Mouse (Mus musculus) erythroid progenitor cell, adult 5-6 weeks (primary cell): Measurements from ENCODE around the gene Gxylt2. TPM values are rescaled to one million over a fixed set of nuclear protein-coding genes. Genes with fewer than 3 reads are reported as not detected.

Experiments
- ATAC-seq: replicated peaks from 2 replicates; pipeline ENCODE4 v1.8.0; 2016; ENCODE audit warnings: moderate number of reproducible peaks, mild to moderate bottlenecking, moderate TSS enrichment, inconsistent platforms; ENCODE audit not compliant: poor library complexity, low FRiP score, severe bottlenecking
- total RNA-seq, 2 experiments: library from RNA; stranded (forward) in 1 of 2; stranded (reverse) in 1 of 2; fragments of 150-400 nt in 1 of 2; fragments of 186-747, 209-891 nt in 1 of 2; gene quantifications; 2 replicates each; pipeline versions ENCODE4 v1.2.3 to v1.2.4; 2015 to 2017; ENCODE audit warnings: low replicate concordance in 2 of 2

Gxylt2 gene
- total RNA-seq, 2 experiments from 2014 or later: not detected

DNA sequence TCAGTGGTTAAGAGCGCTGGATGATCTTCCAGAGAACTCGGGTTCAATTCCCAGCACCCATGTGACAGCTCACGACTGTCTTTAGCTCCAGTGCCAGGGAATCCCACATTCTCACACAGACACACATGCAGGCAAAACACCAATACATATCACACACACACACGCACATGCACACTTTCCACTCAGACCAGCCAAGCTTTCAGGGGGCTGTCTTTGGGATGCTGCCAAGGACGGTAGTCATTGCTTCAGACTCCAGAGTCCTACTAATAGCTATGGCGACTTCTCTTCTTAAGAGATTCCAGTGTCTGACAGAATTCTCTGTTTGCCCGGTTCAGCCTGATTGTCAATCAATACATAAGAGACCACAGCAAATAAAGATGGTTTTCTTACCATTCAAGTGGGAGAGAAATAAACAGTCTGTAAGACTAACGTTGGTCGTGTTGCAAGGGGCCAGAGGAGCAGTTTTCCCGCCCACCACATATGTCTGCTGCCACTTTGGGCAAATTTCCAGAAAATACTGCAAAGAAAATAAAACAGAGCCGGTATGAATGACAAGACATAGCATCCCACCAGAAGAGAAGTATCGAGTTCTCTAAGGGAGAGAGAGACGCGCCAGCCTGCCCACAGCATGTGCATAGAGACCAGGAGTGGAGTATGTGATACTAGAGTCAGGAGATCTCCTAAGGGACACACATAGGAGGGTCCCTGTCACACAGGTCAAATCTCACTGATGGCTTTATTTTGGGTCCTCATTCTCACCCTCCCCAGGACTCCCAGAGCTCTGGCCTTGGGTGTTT is 88.6 kb downstream of the Gxylt2 start:
- ATAC-seq: no peak

DNA sequence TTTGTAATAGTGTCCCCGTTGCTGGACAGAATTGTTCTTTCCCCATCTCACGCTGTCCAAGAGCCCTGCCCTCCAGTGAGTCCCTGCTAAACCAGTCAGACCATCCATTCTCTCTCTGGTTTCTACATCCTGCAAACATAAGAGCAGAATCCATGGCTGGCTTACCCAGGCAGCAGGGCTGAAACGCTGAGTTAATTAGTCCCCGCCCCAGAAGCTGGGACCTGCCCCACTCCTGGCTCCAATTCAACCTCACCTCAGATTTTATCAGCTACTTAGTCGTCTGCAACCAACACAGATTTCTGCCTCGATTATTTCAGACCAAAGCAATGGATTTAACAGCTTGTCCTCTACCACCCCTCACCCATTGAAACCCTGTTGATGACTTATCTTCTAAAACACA is 91.3 kb downstream of the Gxylt2 start:
- ATAC-seq: no peak

DNA sequence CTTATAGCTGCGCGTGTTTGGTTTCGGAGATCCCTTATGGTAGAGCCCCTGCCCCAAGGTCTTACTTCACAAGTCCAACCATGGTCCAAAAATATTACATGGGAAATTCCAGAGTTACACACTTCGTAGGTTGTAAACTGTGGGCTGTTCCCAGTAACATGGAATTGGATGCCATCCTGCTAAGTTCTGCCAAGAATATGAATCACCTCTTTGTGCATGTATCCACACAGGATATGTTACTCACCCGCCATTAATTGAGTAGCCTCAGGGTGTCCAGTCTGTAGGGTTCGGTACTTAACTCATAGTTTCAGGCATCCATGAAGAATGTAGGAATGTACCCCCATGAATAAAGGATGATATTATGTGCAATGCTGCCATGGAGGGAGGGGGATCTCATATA is 94.8 kb downstream of the Gxylt2 start:
- no peak for ATAC-seq

DNA sequence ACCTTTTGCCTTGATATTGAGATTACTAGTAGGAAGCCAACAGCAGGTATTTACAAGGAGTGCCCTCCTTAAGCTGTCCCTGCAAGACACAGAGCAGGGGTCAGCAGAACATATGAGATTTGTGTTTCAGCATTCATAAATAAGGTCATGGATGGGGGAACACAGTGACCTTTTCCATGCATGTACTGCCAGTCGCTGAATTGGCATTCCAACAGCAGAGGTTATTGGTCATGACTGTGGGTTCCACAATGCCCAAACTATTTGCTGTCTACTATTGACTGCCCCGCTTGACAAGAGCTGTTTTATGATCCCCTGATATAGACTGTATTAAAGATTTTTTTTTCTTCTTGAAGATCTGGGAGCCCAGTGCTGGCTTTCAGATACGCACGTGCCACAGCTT is 95.2 kb downstream of the Gxylt2 start:
- no peak for ATAC-seq

DNA sequence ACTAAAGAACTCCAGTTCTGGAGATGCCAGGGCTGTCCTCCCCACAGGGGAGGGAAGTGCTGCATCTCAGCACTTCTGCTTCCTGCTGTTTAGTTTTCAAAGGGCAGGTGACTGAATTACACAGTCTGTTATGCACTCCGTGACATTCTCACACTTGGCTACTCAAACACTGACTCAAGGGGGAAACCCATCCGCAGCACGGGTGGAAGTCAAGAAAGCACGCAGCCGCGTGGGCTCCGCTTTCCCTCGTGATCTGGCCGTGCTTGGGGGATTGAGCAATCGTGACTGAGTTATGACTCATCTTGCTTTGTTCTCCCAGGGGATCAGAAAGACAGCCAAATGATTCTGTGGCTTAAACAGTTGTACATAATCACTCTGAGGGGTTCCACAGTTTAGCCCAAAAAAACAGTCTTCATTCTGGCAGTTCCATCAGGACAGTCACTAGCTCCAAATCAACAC is 96.0 kb downstream of the Gxylt2 start:
- no peak for ATAC-seq

DNA sequence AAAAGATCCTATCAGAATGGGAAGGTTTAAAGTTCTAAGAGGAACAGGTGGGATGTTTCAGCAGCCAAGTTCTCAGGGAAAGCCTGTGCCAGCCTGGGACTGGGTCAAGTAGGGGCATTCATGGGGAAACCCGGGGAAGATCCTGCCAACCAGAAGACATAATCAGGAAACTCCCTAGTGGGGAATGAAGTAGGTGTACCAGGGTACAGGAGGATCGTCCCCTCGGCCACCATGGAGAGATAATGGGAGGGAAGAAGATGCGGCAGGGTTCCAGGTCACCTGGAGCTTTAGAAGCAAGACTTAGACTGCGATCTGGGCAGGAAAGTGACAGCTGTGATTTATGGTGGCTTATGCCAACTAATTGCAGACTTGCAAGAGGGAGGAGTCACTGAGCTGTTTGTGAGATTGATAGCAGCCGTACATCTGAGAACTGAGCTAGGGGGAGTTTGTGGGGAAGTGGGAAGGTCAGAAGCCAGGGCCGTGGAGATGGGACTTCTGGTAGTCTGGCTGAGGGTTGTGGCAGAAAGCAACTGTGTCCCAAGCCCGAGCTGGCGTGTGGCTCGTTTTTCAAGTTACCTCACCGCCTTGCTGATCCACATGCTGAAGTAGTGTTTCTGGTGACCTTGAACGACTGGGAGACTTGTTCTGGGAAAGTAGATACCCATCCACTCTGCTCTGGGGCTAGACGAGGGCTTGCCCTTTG is 98.0 kb downstream of the Gxylt2 start:
- ATAC-seq: no peak

DNA sequence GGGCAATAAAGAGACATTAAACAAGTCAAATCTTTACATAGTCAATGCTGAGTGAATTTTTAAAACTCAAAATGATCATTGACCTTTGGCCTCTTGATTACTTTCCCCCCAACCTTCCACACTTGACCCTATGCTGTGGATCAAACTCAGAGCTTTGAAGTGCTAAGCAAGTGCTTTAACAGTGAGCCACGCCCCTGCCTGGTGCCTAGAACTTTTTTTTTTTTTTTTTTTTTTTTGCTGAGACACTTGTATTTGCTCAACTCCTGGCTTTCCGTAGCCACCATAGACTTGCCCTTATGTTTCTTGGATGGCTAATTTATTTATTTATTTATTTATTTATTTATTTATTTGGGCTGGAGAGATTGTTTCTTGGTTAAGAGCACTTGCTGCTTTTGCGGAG is 98.7 kb downstream of the Gxylt2 start:
- no peak for ATAC-seq

DNA sequence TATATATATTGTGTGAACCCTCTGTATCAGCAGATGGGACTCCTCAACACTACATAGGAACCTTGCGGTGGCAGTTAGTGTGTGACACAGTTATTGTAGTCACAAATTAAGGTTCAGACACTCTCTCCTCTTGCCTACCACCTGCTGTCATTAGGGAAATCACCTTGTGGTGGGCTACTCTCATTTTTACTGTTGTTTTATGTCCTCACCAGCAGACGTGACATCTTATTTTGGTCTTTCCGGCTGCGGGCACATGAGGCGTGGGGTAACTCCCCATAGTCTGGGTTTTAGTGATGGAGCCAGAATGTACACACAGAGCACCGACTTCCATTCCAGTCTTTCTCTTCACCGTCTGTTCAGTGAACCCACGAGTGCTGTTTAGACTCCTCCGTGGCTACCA is 102.7 kb downstream of the Gxylt2 start:
- ATAC-seq: no peak

DNA sequence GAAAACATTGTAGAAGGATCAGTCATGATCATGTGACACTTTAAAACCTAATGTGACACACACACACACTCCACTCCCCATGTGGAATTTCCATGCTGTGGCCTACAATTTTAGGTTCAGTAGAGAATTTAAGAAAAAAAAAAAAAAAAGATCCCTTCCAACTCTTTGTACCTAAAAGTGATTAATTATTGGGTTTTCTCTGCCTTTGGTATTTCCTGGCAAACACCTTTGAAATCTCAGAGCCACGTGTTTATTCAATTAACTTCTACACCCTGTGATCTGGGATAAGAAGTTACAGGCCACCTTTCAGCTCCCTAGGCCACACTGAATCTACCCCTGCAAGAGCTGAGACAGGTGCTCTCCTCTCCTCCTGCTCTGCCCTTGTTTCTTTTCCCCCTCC is 103.2 kb downstream of the Gxylt2 start:
- no peak for ATAC-seq

DNA sequence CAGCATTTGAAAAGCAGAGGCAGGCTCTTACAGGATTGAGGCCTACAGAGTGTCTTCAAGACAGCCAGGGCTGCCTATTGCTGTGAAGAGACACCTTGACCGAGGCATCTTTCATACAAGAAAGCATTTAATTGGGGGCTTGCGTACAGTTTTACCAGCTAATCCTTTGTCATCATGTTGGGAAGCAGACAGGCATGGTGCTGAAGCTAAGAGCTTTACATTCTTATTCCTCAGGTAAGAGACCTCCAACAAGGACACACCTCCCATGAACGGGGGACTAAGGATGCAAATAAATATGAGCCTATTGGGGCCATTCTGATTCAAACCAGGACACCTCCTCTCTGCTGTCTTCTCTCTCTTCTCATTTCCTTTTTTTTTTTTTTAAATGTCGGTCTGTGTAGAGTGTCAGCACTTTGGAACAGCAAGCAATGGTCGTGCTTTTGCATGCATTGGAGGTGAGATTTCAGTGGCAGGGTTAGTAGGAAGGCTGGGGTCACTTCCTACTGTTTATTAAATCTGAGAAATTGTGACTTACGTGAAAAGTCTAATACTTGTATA is 103.8 kb downstream of the Gxylt2 start:
- no peak for ATAC-seq

DNA sequence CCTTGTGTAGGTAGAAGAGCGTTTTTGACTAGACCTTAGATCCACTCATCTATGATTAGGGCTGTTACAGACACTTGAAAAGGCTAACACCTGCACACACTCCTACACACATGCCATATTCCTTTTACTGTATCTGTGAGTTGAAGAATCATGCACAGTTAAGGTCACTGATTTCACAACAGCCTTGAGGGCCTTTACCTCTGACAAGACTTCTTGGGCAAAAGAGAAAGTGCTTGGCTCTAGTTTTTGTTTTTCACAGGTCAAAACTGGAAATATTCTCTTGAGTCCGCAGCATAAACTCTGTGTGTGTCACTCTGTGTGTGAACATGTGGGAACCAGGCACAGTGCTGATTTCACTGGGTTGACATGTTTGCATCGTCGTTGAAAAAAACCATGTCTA is 105.6 kb downstream of the Gxylt2 start:
- ATAC-seq: no peak

DNA sequence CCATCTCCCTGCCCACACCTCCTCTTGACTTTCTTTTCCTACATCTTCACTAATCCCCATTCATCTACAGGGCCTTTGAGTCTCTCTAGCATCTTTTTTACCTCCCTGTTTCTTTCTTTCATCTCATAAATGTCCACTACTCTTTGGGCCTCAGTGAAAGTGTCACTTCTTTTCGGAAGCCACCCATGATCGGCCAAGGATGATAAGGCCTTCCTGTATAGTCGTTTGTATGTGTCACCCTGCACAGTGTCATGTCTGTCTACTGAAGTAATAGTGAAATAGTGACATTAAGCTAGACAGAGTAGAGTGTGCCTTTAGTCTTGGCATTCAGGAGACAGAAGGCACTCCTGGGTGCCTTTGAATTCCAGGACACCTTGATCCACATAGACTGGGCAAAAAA is 107.2 kb downstream of the Gxylt2 start:
- ATAC-seq: no peak

DNA sequence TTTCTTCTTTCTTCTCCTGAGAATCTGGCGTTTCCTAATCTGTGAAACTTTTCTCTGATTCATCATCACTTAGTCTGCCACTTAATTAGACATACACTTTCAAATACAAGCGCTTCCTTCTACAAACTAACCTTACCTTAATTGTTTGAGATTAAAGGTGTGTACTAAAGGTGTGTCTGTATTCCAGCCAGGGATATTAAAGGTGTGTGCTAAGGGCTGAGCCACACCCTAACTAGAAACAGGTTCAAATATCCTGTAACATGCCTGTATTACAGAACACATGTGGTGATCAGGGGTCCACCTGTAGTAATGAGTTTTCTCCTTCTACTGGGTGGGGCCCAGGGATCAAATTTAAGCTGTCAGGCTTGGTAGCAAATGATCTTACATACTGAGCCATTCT is 116.8 kb downstream of the Gxylt2 start:
- ATAC-seq: no peak

DNA sequence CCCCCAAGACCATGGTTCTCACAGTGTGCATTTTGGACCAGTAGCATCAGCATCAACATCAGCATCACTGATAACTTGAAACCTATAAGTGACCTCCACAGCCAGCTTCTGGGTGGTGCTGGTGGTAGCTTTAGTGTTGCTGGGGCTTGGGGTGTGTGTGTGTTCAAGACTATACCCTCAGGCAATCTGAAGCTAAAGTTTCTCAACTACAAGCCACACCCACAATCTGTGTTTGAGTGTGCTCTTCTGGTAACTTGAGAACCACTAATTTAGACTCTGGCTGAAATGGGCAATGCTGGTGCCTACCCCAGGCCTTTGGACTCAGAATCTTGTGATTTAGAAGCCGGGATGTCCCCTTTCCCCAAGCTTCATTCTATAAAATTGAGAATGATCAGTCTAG is 118.8 kb downstream of the Gxylt2 start:
- no peak for ATAC-seq

DNA sequence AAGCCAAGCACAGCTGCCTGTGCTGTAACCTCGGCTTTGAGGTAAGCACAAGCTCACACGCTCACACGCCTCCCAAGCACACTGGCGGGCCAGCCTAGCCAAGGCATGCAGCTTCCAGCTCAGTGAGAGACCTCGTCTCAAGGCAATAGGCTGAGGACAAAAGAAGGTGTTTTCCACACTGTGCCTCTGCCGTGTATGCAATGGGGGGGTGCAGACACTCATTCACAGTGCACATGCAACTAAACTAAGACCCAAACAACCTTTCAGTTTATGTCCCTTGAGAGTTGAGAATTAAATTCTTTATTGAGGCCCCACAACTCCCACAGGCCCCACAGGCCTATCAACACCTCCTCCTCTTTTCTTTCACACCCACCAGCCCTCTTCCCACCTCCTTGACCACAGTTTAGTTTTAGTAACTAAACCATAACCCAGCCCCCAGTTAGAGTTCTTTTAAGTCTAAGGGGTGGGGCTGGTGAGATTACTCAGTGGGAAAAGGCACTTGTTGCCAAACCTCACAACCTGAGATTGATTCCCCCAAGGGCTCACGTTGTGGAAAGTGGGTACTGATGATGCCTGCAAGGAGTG is 119.9 kb downstream of the Gxylt2 start:
- no peak for ATAC-seq

DNA sequence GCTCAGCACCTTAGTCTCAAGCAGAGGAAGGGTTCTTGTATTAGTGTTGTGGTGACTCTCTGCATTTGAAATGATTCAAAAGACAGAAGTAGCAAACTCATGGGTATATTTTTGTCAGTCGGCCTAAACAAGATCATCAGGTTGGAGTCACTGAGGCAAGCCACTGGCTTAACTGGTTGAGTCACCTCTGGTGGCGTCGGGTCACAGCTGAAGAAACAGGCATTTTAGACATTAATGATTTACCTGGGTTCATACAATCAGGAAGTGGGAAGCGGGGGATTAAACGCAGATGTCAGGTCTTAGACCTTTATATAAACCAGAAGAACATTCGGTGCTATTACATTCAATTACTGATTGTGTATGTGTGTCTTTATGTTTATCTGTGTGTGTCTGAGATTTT is 121.5 kb downstream of the Gxylt2 start:
- no peak for ATAC-seq

DNA sequence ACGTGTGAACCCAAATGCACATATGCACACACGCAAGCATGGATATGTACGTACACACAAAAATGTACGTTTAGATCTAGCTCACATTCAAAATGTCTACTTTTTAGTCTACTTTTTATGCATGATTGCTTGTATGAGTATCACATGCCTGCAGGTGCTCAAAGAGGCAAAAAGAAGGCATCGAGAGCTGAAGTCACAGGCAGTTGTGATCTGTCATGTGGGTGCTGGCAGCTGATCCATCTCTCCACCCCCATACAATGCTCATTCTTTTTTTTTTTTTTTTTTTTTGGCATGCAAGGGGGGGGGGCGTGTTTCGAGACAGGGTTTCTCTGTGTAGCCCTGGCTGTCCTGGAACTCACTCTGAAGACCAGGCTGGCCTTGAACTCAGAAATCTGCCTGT is 124.0 kb downstream of the Gxylt2 start:
- ATAC-seq: no peak

DNA sequence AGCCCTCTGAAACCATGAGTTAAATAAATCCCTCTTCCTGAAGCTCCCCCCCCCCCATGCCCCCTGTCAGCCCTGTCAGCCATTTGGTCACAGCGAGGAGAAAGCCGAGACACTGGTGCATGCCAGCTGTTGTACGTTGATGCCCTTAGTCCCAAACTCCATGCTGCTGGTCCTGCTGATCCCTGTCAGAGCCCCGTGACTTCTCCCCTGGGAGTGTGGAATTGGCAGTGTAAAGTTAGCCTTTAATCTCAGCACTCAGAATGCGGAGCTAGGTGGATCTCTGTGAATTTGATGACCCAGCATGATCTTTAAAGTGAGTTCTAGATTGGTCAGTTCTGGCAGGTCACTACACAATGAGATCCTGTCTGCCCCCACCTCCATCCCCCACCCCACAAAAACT is 125.2 kb downstream of the Gxylt2 start:
- ATAC-seq: no peak

DNA sequence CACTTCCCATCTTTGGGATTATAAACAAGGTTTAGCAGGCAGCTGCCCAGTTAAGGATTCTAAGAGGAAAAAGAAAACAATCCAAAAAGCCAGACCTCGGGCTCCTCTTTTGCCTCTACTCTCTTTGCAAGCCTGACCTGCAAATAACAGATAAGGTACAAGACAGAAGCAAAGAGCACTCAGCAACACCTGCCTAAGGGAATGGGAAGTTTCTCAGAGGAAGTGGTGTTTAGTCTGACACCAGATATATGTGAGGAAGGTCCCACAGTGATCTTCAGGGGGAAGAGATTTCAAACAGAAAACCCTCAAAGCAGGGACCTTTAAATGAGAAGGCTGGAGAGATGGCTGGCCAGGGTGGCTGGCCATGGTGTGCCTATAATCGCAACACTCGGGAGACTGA is 126.7 kb downstream of the Gxylt2 start:
- no peak for ATAC-seq

DNA sequence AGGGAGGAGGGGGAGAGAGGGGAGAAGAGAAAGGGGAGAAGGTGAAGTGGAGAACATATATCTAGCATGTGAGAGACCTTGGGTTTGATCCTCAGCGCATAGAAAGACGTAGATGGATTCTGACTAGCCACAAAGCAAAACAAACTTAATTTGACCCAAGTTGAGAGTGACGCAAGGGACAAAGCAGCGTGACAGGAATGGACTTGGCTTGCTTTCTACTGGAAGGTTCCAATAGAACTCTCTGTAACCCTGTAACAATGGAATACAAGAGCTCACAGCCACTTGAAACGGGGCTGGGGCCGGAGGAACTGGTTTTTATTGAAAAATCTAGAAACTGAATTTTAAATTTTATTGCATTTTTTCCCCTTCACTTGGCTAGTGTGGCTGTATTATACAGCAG is 127.2 kb downstream of the Gxylt2 start:
- ATAC-seq: no peak

DNA sequence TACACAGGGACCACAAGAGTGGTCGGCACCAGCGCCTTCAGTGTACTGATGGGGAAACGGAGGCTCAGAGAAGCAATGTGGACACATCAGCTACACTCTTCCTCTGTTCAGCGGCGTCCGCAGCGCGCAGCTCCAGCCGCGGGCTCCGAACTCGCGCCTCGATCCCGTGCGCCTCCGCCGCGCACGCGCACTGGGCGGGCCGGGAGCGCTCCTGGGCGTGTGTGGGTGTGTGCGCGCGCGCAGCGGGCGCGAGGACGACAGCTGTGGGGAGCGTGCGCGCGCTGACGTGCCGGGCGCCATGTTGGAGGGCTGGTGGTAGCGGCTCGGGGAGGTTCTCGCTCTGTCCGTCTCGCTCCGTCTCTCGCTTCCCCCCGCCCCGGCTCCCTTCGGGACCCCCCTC is 128.8 kb downstream of the Gxylt2 start, which contains the start of gene Ppp4r2:
Gene Ppp4r2 (plus strand): TSS at position 268 of the 400 bp plus-strand sequence.
- peak; percentile 92 for ATAC-seq
